Mouse (Mus musculus): ENCODE data around the gene Dnm2. TPM values are rescaled to one million over a fixed set of nuclear protein-coding genes. Genes with fewer than 3 reads are reported as not detected.
A peak's percentile ranks its signal among the peaks of the same experiment; 100 is the strongest.

Gene Dnm2
- polyA plus RNA-seq, 1 experiment from 2014 or later, result 76.0 TPM

DNA sequence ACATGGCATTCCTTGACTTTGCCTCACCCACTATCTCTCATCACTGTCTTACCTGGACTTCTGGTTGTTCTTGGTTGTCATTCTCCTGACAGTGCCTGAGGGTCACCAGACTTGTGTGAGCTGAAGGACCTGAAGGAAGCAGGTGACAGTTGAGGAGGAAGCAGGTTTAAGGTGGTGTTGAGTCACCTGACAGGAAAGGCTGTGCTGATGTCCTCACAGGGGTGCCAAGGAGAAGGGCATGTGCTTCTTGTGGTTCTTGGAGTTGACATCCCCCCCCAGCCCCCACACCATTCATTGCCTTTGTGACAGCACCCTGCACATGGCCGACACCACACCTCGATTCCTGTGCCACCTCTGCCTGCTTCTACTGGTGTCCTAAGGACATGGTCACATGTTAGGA is 23.1 kb downstream of the Dnm2 start:
- Histone ChIP-seq H3K4me2 (replicated peaks; ENCODE audit: low read depth) (no peak overlapping the region), H3K36me3 (ENCODE audit: control insufficient read depth, insufficient read depth, low read length) (no peaks in the 10 kb centered on the region; the same call in 1 of the 2 replicates), H3K4me1 (replicated peaks; ENCODE audit: control insufficient read depth, insufficient read depth) (peaks cover 6% of the 10 kb centered on the region), H3K4me3 (ENCODE audit: low read depth, low read length) (no peak overlapping the region), H3K9me3 (ENCODE audit: control insufficient read depth, low read length) (no peaks in the 10 kb centered on the region), H3K27ac (replicated peaks) (peak overlapping the region; percentile 56; the same call in 1 of the 2 replicates), H3K27me3 (ENCODE audit: control insufficient read depth, insufficient read depth, low read length) (no peaks in the 10 kb centered on the region), H3K9ac (ENCODE audit: low read length) (no peak overlapping the region)
- TF ChIP-seq EP300 (optimal IDR thresholded peaks at IDR 0.05) (no peak), CTCF (IDR thresholded peaks at IDR 0.05; ENCODE audit: low read depth) (no peak)
- WGBS, result 97% methylated on average over 2 of the region's 2 CpGs
- ATAC-seq (ENCODE audit: low FRiP score, low TSS enrichment) (no peak; the same call in 1 of the 2 replicates), DNase-seq (ENCODE audit: low spot score) (no peak)

GRCm38 (mm10) chr9:21449710-21450109 is 25.0 kb downstream of the Dnm2 start:
- 65% methylated on average over 2 of the region's 2 CpGs for WGBS
- H3K4me3 ChIP-seq (ENCODE audit: low read depth, low read length), result no peak overlapping the region
- H3K4me1 ChIP-seq (replicated peaks; ENCODE audit: control insufficient read depth, insufficient read depth), result peaks cover 6% of the 10 kb centered on the region
- H3K27ac ChIP-seq (replicated peaks), result peak overlapping the region; percentile 56; the same call in 1 of the 2 replicates
- H3K9me3 ChIP-seq (ENCODE audit: control insufficient read depth, low read length), result no peaks in the 10 kb centered on the region
- H3K36me3 ChIP-seq (ENCODE audit: control insufficient read depth, insufficient read depth, low read length), result no peaks in the 10 kb centered on the region; the same call in 1 of the 2 replicates
- TF ChIP-seq EP300 (optimal IDR thresholded peaks at IDR 0.05) (no peak), CTCF (IDR thresholded peaks at IDR 0.05; ENCODE audit: low read depth) (no peak)
- 0 out of 2 replicates have a peak, but pooled peaks have one; percentile 4 for ATAC-seq (ENCODE audit: low FRiP score, low TSS enrichment)
- H3K9ac ChIP-seq (ENCODE audit: low read length), result no peak overlapping the region
- H3K27me3 ChIP-seq (ENCODE audit: control insufficient read depth, insufficient read depth, low read length), result no peaks in the 10 kb centered on the region
- DNase-seq (ENCODE audit: low spot score), result no peak
- H3K4me2 ChIP-seq (replicated peaks; ENCODE audit: low read depth), result no peak overlapping the region

DNA sequence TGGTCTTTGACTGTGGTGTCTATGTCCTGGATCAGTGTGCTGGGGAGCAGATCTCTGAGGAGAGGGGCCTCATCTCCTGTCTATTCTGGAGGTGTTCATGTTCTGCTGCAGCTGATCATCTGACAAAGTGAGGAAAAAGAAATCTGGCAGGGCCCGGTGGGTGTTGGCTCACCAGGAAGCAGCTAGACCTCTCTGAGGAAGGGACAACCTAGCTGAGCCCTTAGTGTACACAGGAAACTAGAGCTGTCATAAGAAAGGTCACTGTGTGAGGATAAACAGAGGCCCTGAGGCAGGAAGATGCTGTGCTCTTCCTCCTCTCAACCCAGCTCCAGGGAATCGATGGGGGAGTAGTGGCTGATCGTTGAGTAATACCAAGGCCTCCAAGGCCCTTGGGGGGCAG is 25.6 kb downstream of the Dnm2 start:
- ATAC-seq (ENCODE audit: low FRiP score, low TSS enrichment) (peak; percentile 60), DNase-seq (ENCODE audit: low spot score) (no peak)
- no peak overlapping the region for H3K9ac ChIP-seq (ENCODE audit: low read length)
- no peaks in the 10 kb centered on the region for H3K27me3 ChIP-seq (ENCODE audit: control insufficient read depth, insufficient read depth, low read length)
- no peak for TF ChIP-seq CTCF (IDR thresholded peaks at IDR 0.05; ENCODE audit: low read depth)
- no peak for TF ChIP-seq EP300 (optimal IDR thresholded peaks at IDR 0.05)
- peaks cover 6% of the 10 kb centered on the region for H3K4me1 ChIP-seq (replicated peaks; ENCODE audit: control insufficient read depth, insufficient read depth)
- no peak overlapping the region for H3K4me2 ChIP-seq (replicated peaks; ENCODE audit: low read depth)
- H3K27ac ChIP-seq (replicated peaks), result peak overlapping the region; percentile 63
- H3K4me3 ChIP-seq (ENCODE audit: low read depth, low read length), result no peak overlapping the region
- 62% methylated on average over 3 of the region's 3 CpGs for WGBS
- H3K36me3 ChIP-seq (ENCODE audit: control insufficient read depth, insufficient read depth, low read length), result no peaks in the 10 kb centered on the region; the same call in 1 of the 2 replicates
- H3K9me3 ChIP-seq (ENCODE audit: control insufficient read depth, low read length), result no peaks in the 10 kb centered on the region

DNA sequence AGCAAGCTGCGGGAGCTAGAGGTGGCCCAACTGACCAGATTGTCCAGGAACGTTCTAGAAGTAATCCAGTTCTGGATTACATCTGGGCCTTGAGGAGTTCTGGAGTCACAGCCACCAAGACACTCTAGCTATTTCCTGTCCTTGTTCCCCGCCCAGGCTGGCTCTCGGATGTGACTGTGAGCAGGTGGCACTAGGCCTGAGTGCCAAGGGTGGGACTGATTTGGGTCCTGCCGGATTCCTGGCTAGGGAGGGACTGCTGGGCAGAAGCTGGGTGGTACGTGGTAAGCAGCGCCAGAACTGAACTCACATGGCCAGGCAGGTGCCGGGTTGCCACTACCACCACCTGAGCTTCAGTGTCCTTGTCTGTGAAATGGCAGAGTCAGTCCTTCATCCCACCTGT is 26.7 kb downstream of the Dnm2 start:
- Histone ChIP-seq H3K27ac (replicated peaks) (peak overlapping the region; percentile 88), H3K4me3 (ENCODE audit: low read depth, low read length) (no peak overlapping the region), H3K27me3 (ENCODE audit: control insufficient read depth, insufficient read depth, low read length) (no peaks in the 10 kb centered on the region), H3K9ac (ENCODE audit: low read length) (peak overlapping the region; percentile 18; the same call in 1 of the 2 replicates), H3K4me2 (replicated peaks; ENCODE audit: low read depth) (no peak overlapping the region), H3K4me1 (replicated peaks; ENCODE audit: control insufficient read depth, insufficient read depth) (peaks cover 6% of the 10 kb centered on the region), H3K36me3 (ENCODE audit: control insufficient read depth, insufficient read depth, low read length) (no peaks in the 10 kb centered on the region; the same call in 1 of the 2 replicates), H3K9me3 (ENCODE audit: control insufficient read depth, low read length) (no peaks in the 10 kb centered on the region)
- no peak for TF ChIP-seq EP300 (optimal IDR thresholded peaks at IDR 0.05)
- no peak for TF ChIP-seq CTCF (IDR thresholded peaks at IDR 0.05; ENCODE audit: low read depth)
- ATAC-seq (ENCODE audit: low FRiP score, low TSS enrichment) (peak; percentile 70), DNase-seq (ENCODE audit: low spot score) (peak; percentile 56)
- 60% methylated on average over 8 of the region's 8 CpGs for WGBS

GRCm38 (mm10) chr9:21451870-21452269 is 27.2 kb downstream of the Dnm2 start:
- DNase-seq (ENCODE audit: low spot score) (peak; percentile 40), ATAC-seq (ENCODE audit: low FRiP score, low TSS enrichment) (peak; percentile 30; the same call in 1 of the 2 replicates)
- peak overlapping the region; percentile 31; the same call in 1 of the 2 replicates for H3K9ac ChIP-seq (ENCODE audit: low read length)
- no peaks in the 10 kb centered on the region for H3K9me3 ChIP-seq (ENCODE audit: control insufficient read depth, low read length)
- WGBS, result 46% methylated on average over 8 of the region's 8 CpGs
- TF ChIP-seq CTCF (IDR thresholded peaks at IDR 0.05; ENCODE audit: low read depth) (no peak), EP300 (optimal IDR thresholded peaks at IDR 0.05) (no peak)
- H3K36me3 ChIP-seq (ENCODE audit: control insufficient read depth, insufficient read depth, low read length), result no peaks in the 10 kb centered on the region; the same call in 1 of the 2 replicates
- no peak overlapping the region for H3K4me3 ChIP-seq (ENCODE audit: low read depth, low read length)
- peaks cover 6% of the 10 kb centered on the region for H3K4me1 ChIP-seq (replicated peaks; ENCODE audit: control insufficient read depth, insufficient read depth)
- no peak overlapping the region for H3K4me2 ChIP-seq (replicated peaks; ENCODE audit: low read depth)
- no peaks in the 10 kb centered on the region for H3K27me3 ChIP-seq (ENCODE audit: control insufficient read depth, insufficient read depth, low read length)
- H3K27ac ChIP-seq (replicated peaks), result peak overlapping the region; percentile 88

GRCm38 (mm10) chr9:21453003-21453402 is 28.3 kb downstream of the Dnm2 start:
- no peak overlapping the region for H3K4me2 ChIP-seq (replicated peaks; ENCODE audit: low read depth)
- DNase-seq (ENCODE audit: low spot score), result no peak
- no peaks in the 10 kb centered on the region for H3K9me3 ChIP-seq (ENCODE audit: control insufficient read depth, low read length)
- H3K4me1 ChIP-seq (replicated peaks; ENCODE audit: control insufficient read depth, insufficient read depth), result peaks cover 6% of the 10 kb centered on the region
- H3K9ac ChIP-seq (ENCODE audit: low read length), result no peak overlapping the region
- no peaks in the 10 kb centered on the region; the same call in 1 of the 2 replicates for H3K36me3 ChIP-seq (ENCODE audit: control insufficient read depth, insufficient read depth, low read length)
- no peak overlapping the region for H3K27ac ChIP-seq (replicated peaks)
- no peak for TF ChIP-seq CTCF (IDR thresholded peaks at IDR 0.05; ENCODE audit: low read depth)
- TF ChIP-seq EP300 (optimal IDR thresholded peaks at IDR 0.05), result no peak
- no peak overlapping the region for H3K4me3 ChIP-seq (ENCODE audit: low read depth, low read length)
- 74% methylated on average over 7 of the region's 7 CpGs for WGBS
- H3K27me3 ChIP-seq (ENCODE audit: control insufficient read depth, insufficient read depth, low read length), result no peaks in the 10 kb centered on the region
- ATAC-seq (ENCODE audit: low FRiP score, low TSS enrichment), result no peak

All from stomach, postnatal 0 days (tissue).